Mouse (Mus musculus) large intestine, adult 2 months (tissue): ENCODE results near the gene Olfr320. TPM values are rescaled to one million over a fixed set of nuclear protein-coding genes. Genes with fewer than 3 reads are reported as not detected.
"Not testable (repeated sequence)": the region's sequence is repeated elsewhere in the genome, so short reads cannot be mapped to it uniquely, and the experiment has no call there.

Experiments
- DNase-seq: peaks from one replicate; pipeline ENCODE4 v3.0.0-alpha.2; 2012; ENCODE audit warnings: low read depth, low spot score
- WGBS: fragments of 180-500 bp; shearing (Covaris S2); methylation state at CpG from one replicate; pipeline ENCODE4 v1.1.7; 2018; 5-methylcytosine and 5-hydroxymethylcytosine counted together
- polyA plus RNA-seq: library from polyadenylated mRNA; depleted of rRNA; stranded (reverse); fragments of >200 nt; gene quantifications from 2 replicates; pipeline ENCODE4 v1.2.3, GENCODE M21; 2012; rRNA removed

Olfr320 gene
- not detected in 2 replicates for polyA plus RNA-seq

- WGBS, result 64% methylated on average over 1 of the region's 1 CpGs
- no peak for DNase-seq
Observed at GRCm38 (mm10) chr11:58680799-58681198, at the start of gene Olfr320. TSS of gene Olfr320 (plus strand) at chr11:58681099.

- WGBS, result 24% methylated on average over 4 of the region's 4 CpGs
- DNase-seq, result no peak
Observed at GRCm38 (mm10) chr11:58634878-58635277, 46.0 kb upstream of the Olfr320 start.

GRCm38 (mm10) chr11:58636376-58636977, 44.4 kb upstream of the Olfr320 start:
- DNase-seq, result no peak
- WGBS, result 24% methylated on average over 4 of the region's 4 CpGs

GRCm38 (mm10) chr11:58638176-58638701, 42.7 kb upstream of the Olfr320 start:
- WGBS, result 23% methylated on average over 7 of the region's 7 CpGs
- no peak for DNase-seq

- DNase-seq, result no peak
- WGBS, result 2% methylated on average over 34 of the region's 34 CpGs
Observed at GRCm38 (mm10) chr11:58640272-58640867, 40.5 kb upstream of the Olfr320 start, which contains the start of gene Trim58. TSS of gene Trim58 (plus strand) at chr11:58640465.

GRCm38 (mm10) chr11:58641057-58641456, 39.8 kb upstream of the Olfr320 start:
- WGBS, result 55% methylated on average over 14 of the region's 14 CpGs
- DNase-seq, result no peak

- DNase-seq, result no peak
- WGBS, result 73% methylated on average over 13 of the region's 13 CpGs
Observed at GRCm38 (mm10) chr11:58641638-58642358, 39.1 kb upstream of the Olfr320 start.

- 27% methylated on average over 6 of the region's 6 CpGs for WGBS
- DNase-seq, result no peak
Observed at GRCm38 (mm10) chr11:58643350-58643749, 37.5 kb upstream of the Olfr320 start.

GRCm38 (mm10) chr11:58655151-58655550, 25.7 kb upstream of the Olfr320 start:
- no peak for DNase-seq
- WGBS, result 79% methylated on average over 3 of the region's 3 CpGs

GRCm38 (mm10) chr11:58658596-58658995, 22.3 kb upstream of the Olfr320 start, which contains the start of gene Olfr322:
TSS of gene Olfr322 (plus strand) at chr11:58658782.
- 87% methylated on average over 4 of the region's 4 CpGs for WGBS
- DNase-seq, result no peak

- DNase-seq, result no peak
Observed at GRCm38 (mm10) chr11:58669252-58669651, 11.6 kb upstream of the Olfr320 start.

GRCm38 (mm10) chr11:58671825-58672224, 9.1 kb upstream of the Olfr320 start:
- no peak for DNase-seq
- WGBS, result 36% methylated on average over 4 of the region's 4 CpGs

- DNase-seq, result no peak
- WGBS, result 86% methylated on average over 3 of the region's 3 CpGs
Observed at GRCm38 (mm10) chr11:58698862-58699261, 18.0 kb downstream of the Olfr320 start, which contains the start of gene Olfr319. TSS of gene Olfr319 (plus strand) at chr11:58699162.

GRCm38 (mm10) chr11:58709086-58709485, 28.2 kb downstream of the Olfr320 start:
- WGBS, result 84% methylated on average over 11 of the region's 11 CpGs
- DNase-seq, result no peak

- not testable (repeated sequence) for DNase-seq
- WGBS, result 82% methylated on average over 7 of the region's 7 CpGs
Observed at GRCm38 (mm10) chr11:58717723-58718122, 36.8 kb downstream of the Olfr320 start.

- DNase-seq, result no peak
- 86% methylated on average over 4 of the region's 4 CpGs for WGBS
Observed at GRCm38 (mm10) chr11:58719701-58720100, 38.8 kb downstream of the Olfr320 start.

- DNase-seq, result no peak
Observed at GRCm38 (mm10) chr11:58723914-58724313, 43.0 kb downstream of the Olfr320 start, which contains the start of gene Olfr318. TSS of gene Olfr318 (minus strand) at chr11:58724014.

- DNase-seq, result not testable (repeated sequence)
- WGBS, result 68% methylated on average over 6 of the region's 6 CpGs
Observed at GRCm38 (mm10) chr11:58727896-58728650, 47.2 kb downstream of the Olfr320 start.

- WGBS, result 42% methylated on average over 3 of the region's 3 CpGs
Observed at GRCm38 (mm10) chr11:58733372-58733771, 52.5 kb downstream of the Olfr320 start.

More at GRCm38 (mm10) chr11:58733372-58733771, 52.5 kb downstream of the Olfr320 start:
- no peak for DNase-seq
